19 mouse cellular contexts compared by ENCODE assay signal in the genomic region with DNA sequence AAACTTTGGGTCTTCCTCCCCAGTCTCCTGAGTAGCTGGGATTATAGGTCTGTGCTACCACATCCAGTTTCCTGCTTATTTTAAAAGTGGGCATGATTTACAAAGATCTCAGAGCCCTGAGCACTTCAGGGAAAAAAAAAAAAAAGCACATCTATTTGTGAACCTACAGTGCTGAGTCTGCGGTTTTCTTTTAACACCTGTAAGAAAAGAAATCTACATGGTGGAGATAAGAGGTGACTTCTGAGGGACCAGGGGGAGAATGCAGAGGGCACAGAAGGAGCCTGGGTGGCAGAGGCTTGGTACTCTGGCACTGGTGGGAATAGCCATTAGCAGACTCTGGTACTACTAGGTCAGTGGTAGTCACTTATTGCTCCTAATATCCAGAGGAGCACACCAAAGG. TPM values are rescaled to one million over a fixed set of nuclear protein-coding genes. Genes with fewer than 3 reads are reported as not detected.
A peak's percentile ranks its signal among the peaks of the same experiment; 100 is the strongest.
DNase-seq lines count a peak whose midpoint lies in the region; ATAC-seq and TF ChIP-seq lines count a peak whose summit lies in the region.
"Had no signal": no experiment of that assay in that cellular context is flagged by ENCODE, and none has a peak within 500 bp of the region (broad histone marks: within the 10 kb centered on the region; RNA-seq: fewer than 3 reads in every experiment).

No protein-coding gene starts in this region.

- TF ChIP-seq POLR2A in lung, adult 2 months (IDR thresholded peaks at IDR 0.05; ENCODE audit: borderline replicate concordance, extremely low read depth, low read depth, low read length), result no peak
- no peak for TF ChIP-seq POLR2A in MEL (IDR thresholded peaks at IDR 0.05; ENCODE audit: control insufficient read depth in 1 of 2, insufficient read depth in 1 of 2, low read depth in 1 of 2, low read length in 2 of 2, poor library complexity in 1 of 2)
- TF ChIP-seq POLR2A in small intestine, adult 2 months (IDR thresholded peaks at IDR 0.05; ENCODE audit: low read depth, low read length), result no peak

- 70% methylated on average over 1 of the region's 1 CpGs for WGBS in lung, embryonic 15.5 days
- 78% methylated on average over 1 of the region's 1 CpGs for WGBS in lung, adult 2 months
- WGBS in intestine, postnatal 0 days, result 50% methylated on average over 1 of the region's 1 CpGs
- whole genome bisulfite sequencing in small intestine, adult 2 months, result 43% methylated on average over 1 of the region's 1 CpGs

- TF ChIP-seq CTCF in lung, adult 2 months (IDR thresholded peaks at IDR 0.05; ENCODE audit: insufficient read depth, low read length), result no peak
- no peak for TF ChIP-seq CTCF in MEL (IDR thresholded peaks at IDR 0.05 in 2 of 3, conservative IDR thresholded peaks at IDR 0.05 in 1 of 3; ENCODE audit: control insufficient read depth in 1 of 3, insufficient read depth in 1 of 3, low read depth in 2 of 3, low read length in 3 of 3, poor library complexity in 1 of 3, severe bottlenecking in 1 of 3)
- TF ChIP-seq CTCF in intestine, postnatal 0 days (IDR thresholded peaks at IDR 0.05; ENCODE audit: low read depth), result no peak
- no peak for TF ChIP-seq CTCF in small intestine, adult 2 months (IDR thresholded peaks at IDR 0.05; ENCODE audit: extremely low read depth, insufficient read length, insufficient replicate concordance, low read depth, low read length)

- peak overlapping the region; percentile 96; the same call in 1 of the 2 replicates for H3K4me2 ChIP-seq in lung, embryonic 15.5 days
- H3K4me2 ChIP-seq in intestine, postnatal 0 days (replicated peaks; ENCODE audit: low read depth), result no peak overlapping the region

- TF ChIP-seq EP300 in MEL (IDR thresholded peaks at IDR 0.05; ENCODE audit: low read depth in 1 of 2, low read length in 2 of 2), result no peak

- no peak for TF ChIP-seq RAD21 in MEL (IDR thresholded peaks at IDR 0.05; ENCODE audit: low read depth, low read length)

- ATAC-seq in lung, embryonic 15.5 days (ENCODE audit: borderline replicate concordance, extremely low read depth, low FRiP score, low TSS enrichment), result no peak
- ATAC-seq in intestine, postnatal 0 days, result no peak
- ATAC-seq in activated CD4-positive, CD25-positive, alpha-beta regulatory T cell, adult 4 months, result no peak
- ATAC-seq: forebrain, embryonic 13.5 days had no signal

- no peaks in the 10 kb centered on the region for H3K9me3 ChIP-seq in lung, embryonic 15.5 days
- no peaks in the 10 kb centered on the region for H3K9me3 ChIP-seq in MEL (replicated peaks; ENCODE audit: insufficient read depth, low read length)
- H3K9me3 ChIP-seq in intestine, postnatal 0 days (ENCODE audit: control insufficient read depth), result no peaks in the 10 kb centered on the region
- H3K9me3 ChIP-seq: embryonic facial prominence, embryonic 10.5 days; forebrain, embryonic 13.5 days; G1E; hindbrain, embryonic 12.5 days; limb, embryonic 13.5 days had no signal

- H3K9ac ChIP-seq in lung, embryonic 15.5 days, result no peak overlapping the region
- H3K9ac ChIP-seq in MEL (ENCODE audit: control insufficient read depth, low read depth, low read length, poor library complexity, severe bottlenecking), result no peak overlapping the region
- no peak overlapping the region for H3K9ac ChIP-seq in intestine, postnatal 0 days (ENCODE audit: low read depth, low read length)
- H3K9ac ChIP-seq: hindbrain, embryonic 12.5 days; limb, embryonic 13.5 days had no signal

- H3K4me1 ChIP-seq in lung, embryonic 15.5 days, result peaks cover 31% of the 10 kb centered on the region
- peaks cover 10% of the 10 kb centered on the region for H3K4me1 ChIP-seq in lung, adult 2 months (ENCODE audit: control insufficient read depth, insufficient read depth, low read length)
- H3K4me1 ChIP-seq in MEL (ENCODE audit: control insufficient read depth in 1 of 2, insufficient read depth in 2 of 2, low read length in 2 of 2), result peaks cover 7 to 42% of the 10 kb centered on the region in 2 experiments
- 0 out of 2 replicates have a peak, but pooled peaks cover 6% of the 10 kb centered on the region for H3K4me1 ChIP-seq in intestine, postnatal 0 days (replicated peaks; ENCODE audit: control insufficient read depth, insufficient read depth, low read length)
- H3K4me1 ChIP-seq in small intestine, adult 2 months (ENCODE audit: control insufficient read depth, insufficient read depth, insufficient read length, low read length), result peaks cover 23% of the 10 kb centered on the region

- DNase-seq in lung, adult 2 months, result no peak
- DNase-seq in MEL (ENCODE audit: low read depth, low spot score), result no peak
- DNase-seq in adrenal gland, postnatal 14 days, result no peak
- DNase-seq: cerebellum, adult 11 months; cerebellum, postnatal 36 days; gastrocnemius, adult 2 months; heart, adult 2 months; lung, postnatal 36 days; retina, postnatal 1 day; thymus, postnatal 36 days had no signal

- H3K79me2 ChIP-seq in MEL (ENCODE audit: control insufficient read depth, insufficient read depth, low read length, poor library complexity), result no peaks in the 10 kb centered on the region; the same call in 1 of the 2 replicates

- H3K4me3 ChIP-seq in lung, embryonic 15.5 days, result no peak overlapping the region
- H3K4me3 ChIP-seq in lung, adult 2 months (replicated peaks; ENCODE audit: extremely low read depth, low read depth, low read length), result no peak overlapping the region
- H3K4me3 ChIP-seq in MEL (ENCODE audit: control insufficient read depth in 1 of 2, insufficient read depth in 1 of 2, low read depth in 2 of 2, low read length in 2 of 2), result no peak overlapping the region
- H3K4me3 ChIP-seq in intestine, postnatal 0 days (ENCODE audit: low read depth, low read length), result no peak overlapping the region
- no peak overlapping the region for H3K4me3 ChIP-seq in small intestine, adult 2 months (ENCODE audit: low read depth, low read length)
- H3K4me3 ChIP-seq: heart, adult 2 months had no signal

- no peaks in the 10 kb centered on the region for H3K27me3 ChIP-seq in lung, embryonic 15.5 days
- H3K27me3 ChIP-seq in MEL (ENCODE audit: control insufficient read depth in 1 of 2, insufficient read depth in 2 of 2, low read length in 2 of 2), result no peaks in the 10 kb centered on the region
- H3K27me3 ChIP-seq in intestine, postnatal 0 days (replicated peaks; ENCODE audit: control insufficient read depth, insufficient read depth, low read length), result no peaks in the 10 kb centered on the region
- H3K27me3 ChIP-seq in small intestine, adult 2 months (ENCODE audit: control insufficient read depth, insufficient read depth, low read length), result no peaks in the 10 kb centered on the region

- H3K36me3 ChIP-seq in lung, embryonic 15.5 days, result no peaks in the 10 kb centered on the region
- H3K36me3 ChIP-seq in MEL (ENCODE audit: control insufficient read depth in 1 of 2, insufficient read depth in 2 of 2, low read length in 2 of 2), result peaks cover 0 to 10% of the 10 kb centered on the region in 2 experiments; a peak in 2 of 4 replicates
- H3K36me3 ChIP-seq in intestine, postnatal 0 days (ENCODE audit: control insufficient read depth, insufficient read depth), result no peaks in the 10 kb centered on the region
- H3K36me3 ChIP-seq in small intestine, adult 2 months (ENCODE audit: control insufficient read depth, insufficient read depth, low read length), result 0 out of 2 replicates have a peak, but pooled peaks cover 2% of the 10 kb centered on the region
- H3K36me3 ChIP-seq: G1E; hindbrain, embryonic 12.5 days had no signal

- H3K27ac ChIP-seq in lung, embryonic 15.5 days, result 0 out of 2 replicates have a peak overlapping the region, but pooled peaks have one; percentile 0
- no peak overlapping the region for H3K27ac ChIP-seq in MEL (ENCODE audit: control insufficient read depth, low read depth, low read length)
- H3K27ac ChIP-seq in intestine, postnatal 0 days (ENCODE audit: low read depth, low read length), result peak overlapping the region; percentile 93; the same call in 1 of the 2 replicates
- peak overlapping the region; percentile 96; the same call in 1 of the 2 replicates for H3K27ac ChIP-seq in small intestine, adult 2 months (ENCODE audit: insufficient read depth, low read depth, low read length)
- H3K27ac ChIP-seq: embryonic facial prominence, embryonic 10.5 days; forebrain, embryonic 13.5 days; gastrocnemius, adult 2 months; heart, adult 2 months; hindbrain, embryonic 12.5 days; limb, embryonic 13.5 days had no signal

RNA-seq across cellular contexts. Expression of a gene that starts 2.9 kb away (rescaled TPM):
- 41.2 and 45.9 TPM in 2 replicates for polyA plus RNA-seq in lung, embryonic 15.5 days (2015; fragmentation: Nextera tagmentation; extraction: Ambion mirVana)
- 104 and 107 TPM in 2 replicates for polyA plus RNA-seq in lung, adult 2 months (2012; rRNA removed)
- 6.6 and 9.3 TPM in 2 replicates for total RNA-seq in MEL (2012; rRNA removed)
- 10 to 100 TPM in 1 of 2 experiments, not detected in 1; 17.9 TPM for polyA plus RNA-seq in MEL (2012; ENCODE audit: insufficient read depth in 1 of 2, insufficient read length in 2 of 2, low read depth in 1 of 2, low replicate concordance in 2 of 2, missing spikeins in 1 of 2)
- 63.7 and 71.7 TPM in 2 replicates for polyA plus RNA-seq in intestine, postnatal 0 days (2015; fragmentation: Nextera tagmentation; extraction: Ambion mirVana)
- polyA plus RNA-seq in small intestine, adult 2 months (2012; rRNA removed), result 148 and 264 TPM in 2 replicates
- total RNA-seq in adrenal gland, postnatal 14 days (2021), result 20.2 and 77.9 TPM in 2 replicates
- 1 to 10 TPM; 2.5 to 2.9 TPM for polyA plus RNA-seq in activated CD4-positive, CD25-positive, alpha-beta regulatory T cell, adult 4 months (2017; shearing (Covaris generic))
- total RNA-seq: G1E had no signal

RNA-seq across cellular contexts. Expression of a gene that starts 17.7 kb away (rescaled TPM):
- polyA plus RNA-seq in lung, embryonic 15.5 days (2015; fragmentation: Nextera tagmentation; extraction: Ambion mirVana), result 16.2 and 18.3 TPM in 2 replicates
- 23.3 and 28.5 TPM in 2 replicates for polyA plus RNA-seq in lung, adult 2 months (2012; rRNA removed)
- 7.1 and 7.9 TPM in 2 replicates for total RNA-seq in MEL (2012; rRNA removed)
- polyA plus RNA-seq in MEL (2012; ENCODE audit: insufficient read depth in 1 of 2, insufficient read length in 2 of 2, low read depth in 1 of 2, low replicate concordance in 2 of 2, missing spikeins in 1 of 2), result 1 to 10 TPM in 1 of 2 experiments, not detected in 1; 8.8 TPM
- 5.2 and 6.2 TPM in 2 replicates for polyA plus RNA-seq in intestine, postnatal 0 days (2015; fragmentation: Nextera tagmentation; extraction: Ambion mirVana)
- 8.1 and 11.0 TPM in 2 replicates for polyA plus RNA-seq in small intestine, adult 2 months (2012; rRNA removed)
- 16.6 and 21.5 TPM in 2 replicates for total RNA-seq in adrenal gland, postnatal 14 days (2021)
- polyA plus RNA-seq in activated CD4-positive, CD25-positive, alpha-beta regulatory T cell, adult 4 months (2017; shearing (Covaris generic)), result 10 to 100 TPM; 38.2 to 56.7 TPM

RNA-seq across cellular contexts. Expression of a gene that starts 28.1 kb away (rescaled TPM):
- 105 and 109 TPM in 2 replicates for polyA plus RNA-seq in lung, embryonic 15.5 days (2015; fragmentation: Nextera tagmentation; extraction: Ambion mirVana)
- 157 and 188 TPM in 2 replicates for polyA plus RNA-seq in lung, adult 2 months (2012; rRNA removed)
- total RNA-seq in MEL (2012; rRNA removed), result 13.6 and 14.6 TPM in 2 replicates
- 10 to 100 TPM in 1 of 2 experiments, not detected in 1; 27.1 TPM for polyA plus RNA-seq in MEL (2012; ENCODE audit: insufficient read depth in 1 of 2, insufficient read length in 2 of 2, low read depth in 1 of 2, low replicate concordance in 2 of 2, missing spikeins in 1 of 2)
- polyA plus RNA-seq in intestine, postnatal 0 days (2015; fragmentation: Nextera tagmentation; extraction: Ambion mirVana), result 31.2 and 35.3 TPM in 2 replicates
- 45.7 and 61.7 TPM in 2 replicates for polyA plus RNA-seq in small intestine, adult 2 months (2012; rRNA removed)
- total RNA-seq in adrenal gland, postnatal 14 days (2021), result 39.7 and 55.7 TPM in 2 replicates
- 10 to 100 TPM; 27.1 to 51.2 TPM for polyA plus RNA-seq in activated CD4-positive, CD25-positive, alpha-beta regulatory T cell, adult 4 months (2017; shearing (Covaris generic))
